In the genomic region with DNA sequence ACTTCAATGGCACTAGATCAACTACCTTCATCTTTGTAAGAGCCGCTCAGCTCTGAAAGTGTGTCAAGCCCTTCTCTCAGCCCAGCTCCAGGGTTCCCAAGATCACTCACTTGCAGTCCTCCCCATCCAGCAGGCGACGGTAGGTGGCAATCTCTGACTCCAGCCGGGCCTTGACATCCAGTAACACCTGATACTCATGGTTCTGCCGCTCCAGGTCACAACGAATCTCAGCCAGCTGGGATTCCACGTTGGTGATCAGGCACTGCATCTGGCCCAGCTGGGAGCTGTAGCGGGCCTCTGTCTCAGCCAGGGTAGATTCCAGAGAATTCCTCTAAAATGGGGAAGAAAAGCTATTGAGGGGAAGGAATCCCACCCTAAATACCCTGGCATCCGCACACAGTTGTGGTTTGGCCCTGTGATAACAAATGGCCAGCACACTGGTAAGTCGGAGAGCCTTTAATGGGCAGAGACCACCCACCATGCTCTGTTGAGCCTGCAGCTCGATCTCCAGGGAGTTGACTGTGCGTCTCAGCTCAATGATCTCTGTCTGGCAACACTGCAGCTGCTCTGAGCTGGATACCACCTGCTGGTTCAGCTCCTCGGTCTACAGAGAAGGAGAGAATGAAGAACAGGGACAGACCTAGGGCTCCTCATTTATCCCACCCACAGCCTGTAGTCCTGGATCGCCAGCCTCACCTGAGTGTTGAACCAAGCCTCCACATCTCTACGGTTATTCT, we compare ENCODE assay signal across 36 mouse cellular contexts. TPM values are rescaled to one million over a fixed set of nuclear protein-coding genes. Genes with fewer than 3 reads are reported as not detected.
DNase-seq lines count a peak whose midpoint lies in the region; ATAC-seq and TF ChIP-seq lines count a peak whose summit lies in the region.
"Had no signal": no experiment of that assay in that cellular context is flagged by ENCODE, and none has a peak within 500 bp of the region (broad histone marks: within the 10 kb centered on the region; RNA-seq: fewer than 3 reads in every experiment).

No protein-coding gene starts in this region.

- no peak overlapping the region for H3K9ac ChIP-seq in kidney, postnatal 0 days (ENCODE audit: low read depth, low read length)
- H3K9ac ChIP-seq: embryonic facial prominence, embryonic 12.5 days; forebrain, postnatal 0 days; hindbrain, embryonic 13.5 days; lung, embryonic 15.5 days; midbrain, embryonic 13.5 days; neural tube, embryonic 15.5 days had no signal

- no peak overlapping the region for H3K4me2 ChIP-seq in kidney, postnatal 0 days (ENCODE audit: low read length)
- H3K4me2 ChIP-seq: embryonic facial prominence, embryonic 12.5 days; heart, embryonic 11.5 days; hindbrain, embryonic 13.5 days; liver, embryonic 11.5 days; lung, embryonic 15.5 days; midbrain, embryonic 13.5 days; neural tube, embryonic 15.5 days had no signal

- WGBS in kidney, postnatal 0 days = 34% methylated on average over 15 of the region's 15 CpGs

- no peak for TF ChIP-seq POLR2A in brain, embryonic 14.5 days (IDR thresholded peaks at IDR 0.05; ENCODE audit: borderline replicate concordance, extremely low read depth, insufficient read depth, insufficient read length, poor library complexity, severe bottlenecking)

- H3K36me3 ChIP-seq in kidney, postnatal 0 days (ENCODE audit: insufficient read depth, low read length) = no peaks in the 10 kb centered on the region
- H3K36me3 ChIP-seq: embryonic facial prominence, embryonic 12.5 days; forebrain, embryonic 10.5 days; hindbrain, embryonic 13.5 days; lung, embryonic 15.5 days; midbrain, embryonic 13.5 days; neural tube, embryonic 15.5 days had no signal

- no peaks in the 10 kb centered on the region for H3K27me3 ChIP-seq in kidney, postnatal 0 days (ENCODE audit: insufficient read depth, low read length)
- H3K27me3 ChIP-seq: embryonic facial prominence, embryonic 12.5 days; hindbrain, embryonic 13.5 days; lung, embryonic 15.5 days; megakaryocyte, embryonic 14.5 days; midbrain, embryonic 13.5 days; neural tube, embryonic 15.5 days had no signal

- no peaks in the 10 kb centered on the region for H3K9me3 ChIP-seq in kidney, postnatal 0 days (replicated peaks; ENCODE audit: low read length)
- H3K9me3 ChIP-seq: embryonic facial prominence, embryonic 12.5 days; forebrain, embryonic 10.5 days; hindbrain, embryonic 13.5 days; lung, embryonic 15.5 days; megakaryocyte, embryonic 14.5 days; midbrain, embryonic 13.5 days; neural tube, embryonic 15.5 days had no signal

- peak; percentile 22; the same call in 1 of the 2 replicates for TF ChIP-seq CTCF in gastrocnemius, adult 2 months (IDR thresholded peaks at IDR 0.05)
- peak; percentile 37 for TF ChIP-seq CTCF in kidney, postnatal 0 days (IDR thresholded peaks at IDR 0.05; ENCODE audit: low read depth)
- TF ChIP-seq CTCF in brain, embryonic 14.5 days (IDR thresholded peaks at IDR 0.05; ENCODE audit: borderline replicate concordance, extremely low read depth, insufficient read depth, insufficient read length) = no peak

- 0 out of 2 replicates have a peak, but pooled peaks cover 4% of the 10 kb centered on the region for H3K4me1 ChIP-seq in kidney, postnatal 0 days (replicated peaks; ENCODE audit: insufficient read depth, low read length)
- H3K4me1 ChIP-seq: lung, embryonic 15.5 days; megakaryocyte, embryonic 14.5 days had no signal

- intact Hi-C loops in gastrocnemius, adult 2 months (cut with DNase I) = no loop called here

- no peak overlapping the region for H3K27ac ChIP-seq in gastrocnemius, adult 2 months
- H3K27ac ChIP-seq in kidney, postnatal 0 days = no peak overlapping the region
- H3K27ac ChIP-seq: embryonic facial prominence, embryonic 12.5 days; forebrain, embryonic 10.5 days; hindbrain, embryonic 13.5 days; lung, embryonic 15.5 days; midbrain, embryonic 13.5 days; neural tube, embryonic 15.5 days had no signal

- DNase-seq in gastrocnemius, adult 2 months = peak; percentile 18
- no peak for DNase-seq in gastrocnemius, adult 8-10 months (ENCODE audit: low spot score in 2 of 2)
- DNase-seq in kidney, postnatal 0 days (ENCODE audit: low spot score) = peak; percentile 75
- no peak for DNase-seq in kidney, adult 11 months
- peak; percentile 1 for DNase-seq in brain, embryonic 14.5 days (ENCODE audit: low read depth)
- peak; percentile 11 for DNase-seq in retina, embryonic 14.5 days (ENCODE audit: low spot score)
- no peak for DNase-seq in layer of hippocampus, postnatal 14 days (ENCODE audit: low spot score in 2 of 2)
- DNase-seq in lung, postnatal 4 days = no peak
- DNase-seq: adrenal gland, postnatal 36 days; cerebellum, adult 2 months; cerebellum, postnatal 14 days; forebrain, postnatal 0 days; gastrocnemius, postnatal 25 days; heart, adult 11 months; heart, postnatal 36 days; lung, postnatal 36 days; right cerebral cortex, adult 18-20 months; spleen, adult 18-20 months; thymus, adult 18-20 months; thymus, postnatal 25 days had no signal

- no peak overlapping the region for H3K4me3 ChIP-seq in gastrocnemius, adult 2 months
- no peak overlapping the region for H3K4me3 ChIP-seq in kidney, postnatal 0 days (replicated peaks; ENCODE audit: low read depth, low read length)
- H3K4me3 ChIP-seq: embryonic facial prominence, embryonic 12.5 days; forebrain, embryonic 10.5 days; hindbrain, embryonic 13.5 days; lung, embryonic 15.5 days; megakaryocyte, embryonic 14.5 days; midbrain, embryonic 13.5 days; neural tube, embryonic 15.5 days had no signal

- ATAC-seq in kidney, postnatal 0 days (replicated peaks; ENCODE audit: low FRiP score, low read depth) = peak; percentile 67
- ATAC-seq: forebrain, postnatal 0 days; intestine, postnatal 0 days; midbrain, embryonic 13.5 days had no signal

RNA-seq across cellular contexts. Expression of a gene that starts 2.6 kb away (rescaled TPM):
- total RNA-seq in gastrocnemius, adult 2 months (2021) = not detected
- not detected for total RNA-seq in gastrocnemius, adult 8-10 months (2022)
- polyA plus RNA-seq in kidney, postnatal 0 days (2015; fragmentation: Nextera tagmentation; extraction: Ambion mirVana) = 0.78 and 1.2 TPM in 2 replicates
- not detected in 2 replicates for polyA plus RNA-seq in brain, embryonic 14.5 days (2012; rRNA removed)
- total RNA-seq in layer of hippocampus, postnatal 14 days (2021) = not detected
- total RNA-seq: forebrain, postnatal 0 days; heart, postnatal 36 days; left cerebral cortex, postnatal 10 days; MEL had no signal
- polyA plus RNA-seq: cerebellum, adult 2 months; cortical plate, adult 2 months; forebrain, embryonic 10.5 days; forebrain, postnatal 0 days; heart, embryonic 11.5 days; heart, embryonic 16.5 days; hindbrain, embryonic 13.5 days; liver, embryonic 11.5 days; liver, embryonic 16.5 days; midbrain, embryonic 13.5 days; neural tube, embryonic 15.5 days had no signal

RNA-seq across cellular contexts. Expression of a gene that starts 6.8 kb away (rescaled TPM):
- total RNA-seq in gastrocnemius, adult 2 months (2021) = not detected
- not detected for total RNA-seq in gastrocnemius, adult 8-10 months (2022)
- not detected in 2 replicates for polyA plus RNA-seq in kidney, postnatal 0 days (2015; fragmentation: Nextera tagmentation; extraction: Ambion mirVana)
- polyA plus RNA-seq in brain, embryonic 14.5 days (2012; rRNA removed) = not detected in 2 replicates
- not detected for total RNA-seq in layer of hippocampus, postnatal 14 days (2021)
- total RNA-seq: adrenal gland, postnatal 36 days; forebrain, postnatal 0 days; gastrocnemius, postnatal 25 days; heart, postnatal 36 days; left cerebral cortex, postnatal 10 days; MEL had no signal
- polyA plus RNA-seq: cerebellum, adult 2 months; cortical plate, adult 2 months; embryonic facial prominence, embryonic 12.5 days; forebrain, embryonic 10.5 days; forebrain, postnatal 0 days; heart, embryonic 11.5 days; heart, embryonic 16.5 days; hindbrain, embryonic 13.5 days; limb, embryonic 11.5 days; liver, embryonic 11.5 days; liver, embryonic 16.5 days; lung, embryonic 15.5 days; midbrain, embryonic 13.5 days had no signal

RNA-seq across cellular contexts. Expression of a gene that starts 14.8 kb away (rescaled TPM):
- not detected for total RNA-seq in gastrocnemius, adult 2 months (2021)
- total RNA-seq in gastrocnemius, adult 8-10 months (2022) = not detected
- not detected in 2 replicates for polyA plus RNA-seq in kidney, postnatal 0 days (2015; fragmentation: Nextera tagmentation; extraction: Ambion mirVana)
- not detected in 2 replicates for polyA plus RNA-seq in brain, embryonic 14.5 days (2012; rRNA removed)
- total RNA-seq in layer of hippocampus, postnatal 14 days (2021) = not detected
- total RNA-seq: adrenal gland, postnatal 36 days; forebrain, postnatal 0 days; gastrocnemius, postnatal 25 days; heart, postnatal 36 days; left cerebral cortex, postnatal 10 days; MEL had no signal
- polyA plus RNA-seq: cerebellum, adult 2 months; embryonic facial prominence, embryonic 12.5 days; forebrain, embryonic 10.5 days; forebrain, postnatal 0 days; heart, embryonic 11.5 days; heart, embryonic 16.5 days; hindbrain, embryonic 13.5 days; intestine, postnatal 0 days; limb, embryonic 11.5 days; liver, embryonic 11.5 days; liver, embryonic 16.5 days; lung, embryonic 15.5 days; midbrain, embryonic 13.5 days; neural tube, embryonic 15.5 days had no signal

RNA-seq across cellular contexts. Expression of a gene that starts 18.5 kb away (rescaled TPM):
- total RNA-seq in gastrocnemius, adult 2 months (2021) = not detected
- not detected for total RNA-seq in gastrocnemius, adult 8-10 months (2022)
- 0.08 and 0.10 TPM in 2 replicates for polyA plus RNA-seq in kidney, postnatal 0 days (2015; fragmentation: Nextera tagmentation; extraction: Ambion mirVana)
- not detected in 2 replicates for polyA plus RNA-seq in brain, embryonic 14.5 days (2012; rRNA removed)
- total RNA-seq in layer of hippocampus, postnatal 14 days (2021) = not detected
- total RNA-seq: adrenal gland, postnatal 36 days; forebrain, postnatal 0 days; gastrocnemius, postnatal 25 days; heart, postnatal 36 days; left cerebral cortex, postnatal 10 days; MEL had no signal
- polyA plus RNA-seq: cerebellum, adult 2 months; cortical plate, adult 2 months; embryonic facial prominence, embryonic 12.5 days; forebrain, embryonic 10.5 days; forebrain, postnatal 0 days; heart, embryonic 11.5 days; hindbrain, embryonic 13.5 days; intestine, postnatal 0 days; limb, embryonic 11.5 days; liver, embryonic 16.5 days had no signal

RNA-seq across cellular contexts. Expression of a gene that starts 32.9 kb away (rescaled TPM):
- total RNA-seq in gastrocnemius, adult 2 months (2021) = not detected
- total RNA-seq in gastrocnemius, adult 8-10 months (2022) = not detected
- 2.9 and 3.0 TPM in 2 replicates for polyA plus RNA-seq in kidney, postnatal 0 days (2015; fragmentation: Nextera tagmentation; extraction: Ambion mirVana)
- 12.2 and 14.4 TPM in 2 replicates for polyA plus RNA-seq in brain, embryonic 14.5 days (2012; rRNA removed)
- 1 to 10 TPM in 1 of 2 experiments, under 1 TPM in 1; 0.55 to 1.2 TPM for total RNA-seq in layer of hippocampus, postnatal 14 days (2021)
- total RNA-seq: adrenal gland, postnatal 36 days; forebrain, postnatal 0 days; gastrocnemius, postnatal 25 days; heart, postnatal 36 days; left cerebral cortex, postnatal 10 days; MEL had no signal
- polyA plus RNA-seq: cortical plate, adult 2 months had no signal

Comparison
In these comparisons a context has a peak if more than half of its experiments do, and no peak if none do; other contexts are left out.
1. DNase-seq: peak in gastrocnemius, adult 2 months (single experiment), kidney, postnatal 0 days (single experiment), brain, embryonic 14.5 days (single experiment) and retina, embryonic 14.5 days (single experiment); none in gastrocnemius, adult 8-10 months (0 of 2), kidney, adult 11 months (single experiment), layer of hippocampus, postnatal 14 days (0 of 2) and lung, postnatal 4 days (0 of 2).